Mouse (Mus musculus) heart, embryonic 15.5 days (tissue): Measurements from ENCODE around the gene Mt1. TPM values are rescaled to one million over a fixed set of nuclear protein-coding genes. Genes with fewer than 3 reads are reported as not detected.

Source experiments
- ATAC-seq: fragments of 200-750 bp; cut with Nextera tagmentation; replicated peaks from 2 replicates; pipeline ENCODE4 v1.8.0; 2017; ENCODE audit warnings: low read depth, moderate TSS enrichment; ENCODE audit not compliant: insufficient number of reproducible peaks, insufficient read depth, low FRiP score
- H3K27ac ChIP-seq: fragments of 300-500 bp; sonication (generic); 2 replicates; pipeline ENCODE4 v1.5.1; 2015; ENCODE audit warnings: mild to moderate bottlenecking, inconsistent platforms
- H3K27me3 ChIP-seq: fragments of 300-500 bp; sonication (generic); 2 replicates; pipeline ENCODE4 v1.6.1; 2015; ENCODE audit warnings: inconsistent platforms
- H3K36me3 ChIP-seq: fragments of 300-500 bp; sonication (generic); 2 replicates; pipeline ENCODE4 v1.6.1; 2015; ENCODE audit warnings: mild to moderate bottlenecking, inconsistent platforms
- H3K4me1 ChIP-seq: fragments of 300-500 bp; sonication (generic); replicated peaks from 2 replicates; pipeline ENCODE4 v1.6.1; 2015; ENCODE audit warnings: inconsistent platforms
- H3K4me2 ChIP-seq: fragments of 300-500 bp; sonication (generic); 2 replicates; pipeline ENCODE4 v1.6.1; 2015; ENCODE audit warnings: inconsistent platforms, mild to moderate bottlenecking, moderate library complexity
- H3K4me3 ChIP-seq: fragments of 300-500 bp; sonication (generic); 2 replicates; pipeline ENCODE4 v1.5.1; 2015; ENCODE audit warnings: mild to moderate bottlenecking, inconsistent platforms
- H3K9ac ChIP-seq: fragments of 300-500 bp; sonication (generic); 2 replicates; pipeline ENCODE4 v1.6.1; 2015; ENCODE audit warnings: mild to moderate bottlenecking, inconsistent platforms
- H3K9me3 ChIP-seq: fragments of 300-500 bp; sonication (generic); replicated peaks from 2 replicates; pipeline ENCODE4 v1.6.1; 2016; ENCODE audit warnings: inconsistent platforms
- WGBS: fragments of 180-500 bp; shearing (Covaris S2); methylation state at CpG from one replicate; pipeline ENCODE4 v1.1.7; 2015; ENCODE audit warnings: mixed read lengths; 5-methylcytosine and 5-hydroxymethylcytosine counted together
- polyA plus RNA-seq: library from polyadenylated mRNA; unstranded; fragments of >200 nt; fragmentation: Nextera tagmentation; extraction: Ambion mirVana; gene quantifications from 2 replicates; pipeline ENCODE4 v1.2.1, GENCODE M21; 2015

Mt1 gene
- polyA plus RNA-seq, 1 experiment from 2014 or later, result 538 TPM

- Histone ChIP-seq H3K27me3 (peaks cover 42% of the 10 kb centered on the region), H3K4me3 (no peak overlapping the region), H3K9ac (no peak overlapping the region), H3K9me3 (no peaks in the 10 kb centered on the region), H3K36me3 (no peaks in the 10 kb centered on the region), H3K4me2 (no peak overlapping the region), H3K27ac (no peak overlapping the region), H3K4me1 (peaks cover 46% of the 10 kb centered on the region)
- ATAC-seq, result no peak
- 48% methylated on average over 21 of the region's 21 CpGs for WGBS
Observed at GRCm38 (mm10) chr8:94187290-94188002, 8.6 kb downstream of the Mt1 start.

GRCm38 (mm10) chr8:94189275-94190031 lies 10.6 kb downstream of the Mt1 start:
- no peak for ATAC-seq
- H3K27ac ChIP-seq, result no peak overlapping the region
- 55% methylated on average over 13 of the region's 13 CpGs for WGBS

GRCm38 (mm10) chr8:94191101-94191691 lies 12.3 kb downstream of the Mt1 start:
- H3K4me1 ChIP-seq, result peaks cover 32% of the 10 kb centered on the region
- H3K4me2 ChIP-seq, result peak overlapping the region; percentile 66
- peak overlapping the region; percentile 36; the same call in 1 of the 2 replicates for H3K9ac ChIP-seq
- WGBS, result 27% methylated on average over 21 of the region's 21 CpGs
- H3K27me3 ChIP-seq, result peaks cover 12% of the 10 kb centered on the region
- peak overlapping the region; percentile 42 for H3K4me3 ChIP-seq
- ATAC-seq, result no peak; the same call in 1 of the 2 replicates
- H3K9me3 ChIP-seq, result no peaks in the 10 kb centered on the region
- no peak overlapping the region for H3K27ac ChIP-seq
- no peaks in the 10 kb centered on the region for H3K36me3 ChIP-seq

More at GRCm38 (mm10) chr8:94189275-94190031, 10.6 kb downstream of the Mt1 start:
- no peaks in the 10 kb centered on the region for H3K9me3 ChIP-seq
- peaks cover 32% of the 10 kb centered on the region for H3K4me1 ChIP-seq
- no peak overlapping the region for H3K4me3 ChIP-seq
- no peak overlapping the region for H3K4me2 ChIP-seq
- H3K36me3 ChIP-seq, result no peaks in the 10 kb centered on the region
- H3K9ac ChIP-seq, result no peak overlapping the region
- H3K27me3 ChIP-seq, result peaks cover 27% of the 10 kb centered on the region

GRCm38 (mm10) chr8:94192926-94193325 lies 14.0 kb downstream of the Mt1 start:
- peaks cover 18% of the 10 kb centered on the region for H3K4me1 ChIP-seq
- 72% methylated on average over 1 of the region's 1 CpGs for WGBS
- ATAC-seq, result no peak
- H3K27me3 ChIP-seq, result no peaks in the 10 kb centered on the region
- H3K4me2 ChIP-seq, result no peak overlapping the region
- no peaks in the 10 kb centered on the region for H3K36me3 ChIP-seq
- no peak overlapping the region for H3K9ac ChIP-seq
- no peak overlapping the region for H3K4me3 ChIP-seq
- no peak overlapping the region for H3K27ac ChIP-seq
- no peaks in the 10 kb centered on the region for H3K9me3 ChIP-seq

GRCm38 (mm10) chr8:94194591-94195223 lies 15.8 kb downstream of the Mt1 start:
- H3K9ac ChIP-seq, result no peak overlapping the region
- H3K9me3 ChIP-seq, result no peaks in the 10 kb centered on the region
- 76% methylated on average over 7 of the region's 7 CpGs for WGBS
- no peak overlapping the region for H3K4me2 ChIP-seq
- H3K4me1 ChIP-seq, result peaks cover 12% of the 10 kb centered on the region
- H3K4me3 ChIP-seq, result no peak overlapping the region
- H3K27me3 ChIP-seq, result no peaks in the 10 kb centered on the region
- no peak for ATAC-seq
- H3K27ac ChIP-seq, result no peak overlapping the region
- H3K36me3 ChIP-seq, result no peaks in the 10 kb centered on the region

- Histone ChIP-seq H3K4me3 (no peak overlapping the region), H3K36me3 (no peaks in the 10 kb centered on the region), H3K9me3 (no peaks in the 10 kb centered on the region), H3K27me3 (no peaks in the 10 kb centered on the region), H3K4me2 (peak overlapping the region; percentile 40; the same call in 1 of the 2 replicates), H3K4me1 (no peaks in the 10 kb centered on the region), H3K9ac (no peak overlapping the region), H3K27ac (no peak overlapping the region)
- ATAC-seq, result 0 out of 2 replicates have a peak, but pooled peaks have one; percentile 43
- 44% methylated on average over 10 of the region's 10 CpGs for WGBS
Observed at GRCm38 (mm10) chr8:94199202-94199869, 20.5 kb downstream of the Mt1 start.

- H3K4me1 ChIP-seq, result peaks cover 11% of the 10 kb centered on the region; the same call in 1 of the 2 replicates
- no peak overlapping the region for H3K27ac ChIP-seq
- WGBS, result 60% methylated on average over 3 of the region's 3 CpGs
- no peaks in the 10 kb centered on the region for H3K9me3 ChIP-seq
- H3K4me2 ChIP-seq, result no peak overlapping the region
- no peak overlapping the region for H3K9ac ChIP-seq
- no peak overlapping the region for H3K4me3 ChIP-seq
- no peaks in the 10 kb centered on the region for H3K36me3 ChIP-seq
- H3K27me3 ChIP-seq, result no peaks in the 10 kb centered on the region
- ATAC-seq, result no peak
Observed at GRCm38 (mm10) chr8:94204043-94204442, 25.2 kb downstream of the Mt1 start.

- Histone ChIP-seq H3K9me3 (no peaks in the 10 kb centered on the region), H3K4me1 (peaks cover 15% of the 10 kb centered on the region; the same call in 1 of the 2 replicates), H3K4me2 (no peak overlapping the region), H3K36me3 (no peaks in the 10 kb centered on the region), H3K27me3 (no peaks in the 10 kb centered on the region), H3K9ac (no peak overlapping the region), H3K4me3 (no peak overlapping the region), H3K27ac (no peak overlapping the region)
- 11% methylated on average over 5 of the region's 5 CpGs for WGBS
- ATAC-seq, result no peak
Observed at GRCm38 (mm10) chr8:94205736-94206135, 26.9 kb downstream of the Mt1 start.

- H3K4me3 ChIP-seq, result no peak overlapping the region
- WGBS, result 77% methylated on average over 8 of the region's 8 CpGs
- H3K27me3 ChIP-seq, result no peaks in the 10 kb centered on the region
- no peak overlapping the region for H3K9ac ChIP-seq
- no peak for ATAC-seq
- H3K36me3 ChIP-seq, result no peaks in the 10 kb centered on the region
- no peak overlapping the region for H3K27ac ChIP-seq
- H3K4me2 ChIP-seq, result no peak overlapping the region
- no peaks in the 10 kb centered on the region for H3K9me3 ChIP-seq
- peaks cover 15% of the 10 kb centered on the region; the same call in 1 of the 2 replicates for H3K4me1 ChIP-seq
Observed at GRCm38 (mm10) chr8:94206256-94206655, 27.4 kb downstream of the Mt1 start.

- H3K9ac ChIP-seq, result no peak overlapping the region
- no peak overlapping the region for H3K4me3 ChIP-seq
- ATAC-seq, result no peak
- peaks cover 15% of the 10 kb centered on the region; the same call in 1 of the 2 replicates for H3K4me1 ChIP-seq
- H3K4me2 ChIP-seq, result no peak overlapping the region
- H3K36me3 ChIP-seq, result no peaks in the 10 kb centered on the region
- H3K27ac ChIP-seq, result no peak overlapping the region
- H3K27me3 ChIP-seq, result no peaks in the 10 kb centered on the region
- WGBS, result 64% methylated on average over 2 of the region's 2 CpGs
- H3K9me3 ChIP-seq, result no peaks in the 10 kb centered on the region
Observed at GRCm38 (mm10) chr8:94207491-94207890, 28.6 kb downstream of the Mt1 start.
